Mouse (Mus musculus): ENCODE data around the gene Gbx1. TPM values are rescaled to one million over a fixed set of nuclear protein-coding genes. Genes with fewer than 3 reads are reported as not detected.

Gbx1 gene
- total RNA-seq, 2 experiments from 2014 or later: 0.09 to 0.56 TPM

DNA sequence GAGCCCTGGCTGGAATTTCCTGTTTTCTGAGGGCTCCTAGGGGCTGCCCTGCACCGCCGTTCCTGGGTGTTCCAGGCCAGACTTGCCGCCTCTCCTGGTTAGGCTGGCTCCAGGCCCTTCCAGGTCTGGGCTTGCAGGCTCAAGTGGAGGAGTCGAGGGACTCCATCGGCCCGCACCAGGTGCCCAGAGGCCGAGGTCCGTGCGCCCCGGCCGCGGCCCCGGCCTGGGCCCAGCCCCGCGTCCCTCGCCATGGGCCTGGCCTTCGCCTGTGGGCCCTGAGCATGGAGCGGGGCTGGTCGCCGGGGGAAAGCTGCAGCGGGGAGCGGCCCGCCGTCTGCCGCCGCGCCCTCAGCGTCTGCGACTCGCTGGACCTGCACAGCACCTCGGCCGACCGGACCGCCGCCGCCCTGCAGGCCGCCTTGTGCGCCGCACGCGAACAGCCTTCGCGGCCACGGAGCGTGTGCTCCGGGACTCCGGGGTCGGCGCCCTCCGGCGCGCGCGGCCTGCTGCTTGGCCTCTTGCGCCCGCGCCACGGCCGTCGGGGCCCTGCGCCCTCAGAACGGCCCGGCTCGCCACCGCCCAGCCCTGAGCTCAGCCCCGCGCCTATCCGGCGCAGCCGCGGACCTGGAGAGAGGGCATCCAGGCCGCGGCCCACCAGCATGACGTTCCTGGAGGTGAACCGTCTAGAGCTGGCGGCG, 52.8 kb downstream of the Gbx1 start:
- TF ChIP-seq CTCF (IDR thresholded peaks at IDR 0.05): no peak
- DNase-seq (ENCODE audit: extremely low spot score in 1 of 2, low spot score in 2 of 2): no peak
- intact Hi-C loops (cut with DNase I): loop anchor here (5.0 kb wide), 1 partner anchor 77 kb away; no protein-coding TSS in a partner anchor
- Histone ChIP-seq H3K27ac (0 out of 2 replicates have a peak overlapping the region, but pooled peaks have one; percentile 30), H3K4me3 (peak overlapping the region; percentile 43)

DNA sequence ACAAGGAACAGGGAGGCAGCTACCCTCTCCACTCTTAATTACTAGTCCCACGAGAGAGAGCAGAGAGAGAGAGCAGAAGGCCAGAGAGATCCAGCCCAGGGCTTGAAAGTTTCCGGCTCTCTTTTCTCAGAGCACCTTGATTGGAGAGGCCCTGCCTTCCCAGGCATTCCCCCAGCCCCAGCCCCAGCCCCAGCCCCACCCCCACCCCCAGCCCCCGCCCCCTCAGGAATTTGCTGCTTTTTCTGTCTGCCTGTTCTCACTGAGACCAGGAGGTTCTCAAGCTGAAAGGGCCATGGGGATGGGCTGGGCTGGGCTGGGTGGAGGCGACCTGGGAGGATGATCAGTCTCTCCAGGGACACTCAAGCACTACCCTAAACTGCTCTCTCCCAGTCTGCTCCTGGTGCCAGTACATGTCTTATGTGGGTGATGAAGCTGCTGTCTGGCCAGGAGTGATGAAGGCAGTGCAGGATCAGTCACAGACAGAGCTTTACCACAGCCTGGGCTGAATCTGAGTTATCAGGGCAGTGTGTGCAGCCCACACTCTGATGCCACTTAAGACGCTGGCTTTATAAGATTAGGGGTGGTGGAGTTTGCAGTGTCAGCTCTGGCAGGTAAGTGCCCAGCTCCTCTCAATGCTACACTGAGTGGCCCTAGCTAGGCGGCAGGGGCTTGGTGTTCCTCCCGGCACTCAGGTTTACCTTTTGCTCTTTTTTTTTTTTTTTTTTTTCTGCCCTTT, 54.0 kb downstream of the Gbx1 start:
- TF ChIP-seq CTCF (IDR thresholded peaks at IDR 0.05): no peak
- Histone ChIP-seq H3K4me3 (no peak overlapping the region), H3K27ac (no peak overlapping the region)
- intact Hi-C loops (cut with DNase I): loop anchor here (5.0 kb wide), 1 partner anchor 76 kb away; no protein-coding TSS in a partner anchor
- no peak for DNase-seq (ENCODE audit: extremely low spot score in 1 of 2, low spot score in 2 of 2)

DNA sequence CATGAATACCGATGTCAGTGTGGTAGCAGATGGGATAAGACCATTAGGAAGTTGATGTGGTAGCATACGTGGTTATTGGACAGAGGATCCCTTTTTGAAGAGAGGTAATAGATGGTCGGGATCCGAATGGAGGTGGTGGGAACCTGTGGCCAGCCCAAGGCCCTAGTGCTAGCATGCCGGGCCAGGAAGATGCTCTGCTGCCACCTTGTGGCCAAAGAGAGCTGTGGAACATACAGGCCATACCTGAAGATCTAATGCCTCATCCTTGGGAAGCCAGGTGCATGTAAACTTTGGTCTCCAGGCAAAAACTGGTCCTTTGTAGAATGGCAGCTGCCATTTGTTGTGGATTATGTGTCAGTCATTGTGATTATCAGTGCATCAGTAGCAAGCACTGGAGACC, 56.4 kb downstream of the Gbx1 start:
- TF ChIP-seq CTCF (IDR thresholded peaks at IDR 0.05): peak; percentile 98
- peak; percentile 68 to 78 for DNase-seq (ENCODE audit: extremely low spot score in 1 of 2, low spot score in 2 of 2)
- no peak overlapping the region for H3K27ac ChIP-seq
- no peak overlapping the region for H3K4me3 ChIP-seq
- intact Hi-C loops (cut with DNase I): loop anchor here (2.0 to 5.0 kb wide), 3 partner anchors 46 to 73 kb away; no protein-coding TSS in a partner anchor

DNA sequence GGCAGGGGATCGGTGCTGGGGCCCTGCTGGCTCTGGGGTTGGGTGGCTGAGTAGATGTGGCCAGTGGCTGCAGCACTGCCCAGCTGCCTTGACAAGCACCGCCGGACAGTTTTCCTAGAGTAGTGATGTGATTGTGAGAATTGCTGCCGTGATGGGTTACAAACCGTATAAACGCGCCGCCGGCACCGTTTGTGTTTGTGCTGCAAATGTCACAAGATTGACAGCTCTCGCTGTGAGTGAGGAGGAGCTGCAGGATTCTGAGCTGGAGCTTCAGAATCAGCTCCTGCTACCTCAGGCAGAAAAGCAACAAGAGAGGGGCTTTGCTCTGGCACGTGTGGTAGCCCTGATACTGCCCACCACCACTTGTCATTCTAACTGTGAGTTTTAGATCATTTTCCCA, 60.2 kb downstream of the Gbx1 start:
- Histone ChIP-seq H3K27ac (no peak overlapping the region), H3K4me3 (no peak overlapping the region)
- intact Hi-C loops (cut with DNase I): no loop called here
- no peak for DNase-seq (ENCODE audit: extremely low spot score in 1 of 2, low spot score in 2 of 2)
- no peak for TF ChIP-seq CTCF (IDR thresholded peaks at IDR 0.05)

DNA sequence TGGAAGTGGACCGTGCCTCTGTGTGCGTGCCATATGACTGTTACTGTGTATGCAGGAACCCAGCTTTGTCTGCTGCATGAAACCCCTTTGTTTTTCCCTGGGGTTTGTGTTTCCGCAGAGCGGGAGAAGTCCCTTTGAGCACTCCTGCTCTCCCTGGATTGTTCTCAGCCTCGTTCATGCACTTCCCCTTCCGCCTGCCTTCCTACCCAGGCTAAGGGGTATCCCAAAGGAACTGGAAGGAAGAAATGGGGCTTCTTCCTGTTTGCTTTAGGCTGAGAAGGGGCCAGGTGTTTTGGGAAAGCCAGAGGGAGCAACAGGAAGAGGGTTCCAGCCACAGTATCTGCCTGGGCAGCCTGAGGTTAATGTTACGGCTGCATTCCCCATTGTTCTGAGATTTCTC, 71.4 kb downstream of the Gbx1 start:
- H3K4me3 ChIP-seq: 0 out of 2 replicates have a peak overlapping the region, but pooled peaks have one; percentile 4
- no peak overlapping the region for H3K27ac ChIP-seq
- intact Hi-C loops (cut with DNase I): no loop called here
- TF ChIP-seq CTCF (IDR thresholded peaks at IDR 0.05): no peak
- no peak for DNase-seq (ENCODE audit: extremely low spot score in 1 of 2, low spot score in 2 of 2)

DNA sequence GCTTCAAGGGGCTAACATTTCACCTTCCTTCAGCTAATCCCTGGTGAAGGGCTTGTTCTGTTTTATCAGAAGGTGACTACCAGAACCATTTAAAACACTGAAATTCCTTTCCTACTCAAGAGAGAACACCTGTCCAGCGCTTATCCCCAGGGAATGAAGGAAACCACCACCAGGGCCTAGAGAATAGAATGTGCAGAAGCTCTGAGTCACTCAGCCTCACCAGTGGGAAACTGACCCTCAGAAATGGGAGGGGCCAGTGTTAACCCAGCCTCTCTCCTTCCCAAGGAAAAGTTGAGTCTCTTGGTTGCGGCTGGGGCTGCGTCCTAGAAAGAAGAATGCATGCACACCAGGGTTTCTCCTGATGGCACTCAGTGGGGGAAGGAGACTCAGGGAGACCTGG, 71.9 kb downstream of the Gbx1 start:
- Histone ChIP-seq H3K4me3 (0 out of 2 replicates have a peak overlapping the region, but pooled peaks have one; percentile 4), H3K27ac (no peak overlapping the region)
- DNase-seq (ENCODE audit: extremely low spot score in 1 of 2, low spot score in 2 of 2): no peak
- intact Hi-C loops (cut with DNase I): no loop called here
- no peak for TF ChIP-seq CTCF (IDR thresholded peaks at IDR 0.05)

DNA sequence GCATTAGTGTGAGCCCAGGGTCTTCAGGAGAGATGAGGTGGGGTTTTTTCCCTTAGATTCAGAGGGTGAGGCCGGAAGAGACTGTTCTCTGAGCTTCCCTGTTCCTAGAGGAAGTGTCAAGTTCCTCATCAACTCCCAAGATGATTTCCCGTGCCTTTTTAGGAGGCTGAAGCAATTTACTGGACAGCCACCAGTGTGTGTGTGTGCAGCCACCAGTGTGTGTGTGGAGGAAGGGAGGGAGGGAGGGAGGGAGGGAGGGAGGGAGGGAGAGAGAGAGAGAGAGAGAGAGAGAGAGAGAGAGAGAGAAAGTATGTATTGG, 73.1 kb downstream of the Gbx1 start:
- no peak for DNase-seq (ENCODE audit: extremely low spot score in 1 of 2, low spot score in 2 of 2)
- H3K27ac ChIP-seq: peak overlapping the region; percentile 95; the same call in 1 of the 2 replicates
- no peak for TF ChIP-seq CTCF (IDR thresholded peaks at IDR 0.05)
- H3K4me3 ChIP-seq: peak overlapping the region; percentile 81; the same call in 1 of the 2 replicates
- intact Hi-C loops (cut with DNase I): no loop called here

DNA sequence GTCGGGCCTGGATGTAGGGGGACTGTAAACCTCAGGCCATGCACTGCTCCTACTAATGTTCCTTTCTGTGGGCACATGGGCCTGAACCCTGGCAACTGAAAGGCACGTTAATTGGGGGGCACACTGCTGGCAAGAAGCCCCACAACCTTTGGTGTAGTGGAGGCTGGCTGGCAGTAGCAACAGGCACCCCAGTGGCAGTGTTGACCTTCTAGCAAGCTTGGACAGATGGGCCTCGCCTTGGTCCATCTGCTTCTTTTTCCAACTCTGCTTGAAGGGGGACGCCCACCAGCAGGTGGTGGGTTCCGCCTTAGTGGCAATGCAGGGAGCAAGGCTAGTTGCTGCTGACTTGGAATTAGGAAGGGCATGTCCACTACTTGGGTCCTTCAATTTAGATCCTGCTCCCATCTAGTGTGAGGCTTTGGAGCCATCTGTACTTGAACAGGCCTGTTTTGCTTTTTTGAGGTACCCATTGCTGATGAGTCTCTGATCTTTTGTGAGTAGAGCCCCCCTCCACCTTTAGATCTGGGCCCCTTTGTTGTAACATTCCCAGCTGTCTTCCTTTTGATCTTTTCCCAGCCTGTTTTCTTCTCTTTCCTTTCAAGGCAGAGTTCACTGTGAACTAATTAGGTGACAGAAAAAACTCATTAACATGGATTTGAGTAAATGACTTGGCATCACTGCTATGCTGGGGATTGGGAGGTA, 73.6 kb downstream of the Gbx1 start:
- peak overlapping the region; percentile 81 for H3K4me3 ChIP-seq
- intact Hi-C loops (cut with DNase I): no loop called here
- no peak for DNase-seq (ENCODE audit: extremely low spot score in 1 of 2, low spot score in 2 of 2)
- H3K27ac ChIP-seq: peak overlapping the region; percentile 95
- TF ChIP-seq CTCF (IDR thresholded peaks at IDR 0.05): no peak

Other genes starting within 250 kb of the Gbx1 start
- gene Kcnh2, start 175.6 kb downstream of the Gbx1 start, total RNA-seq (2021): 10 to 100 TPM; 28.6 to 32.8 TPM
- 1 to 10 TPM; 8.8 to 9.3 TPM for gene Nos3, start 162.4 kb downstream of the Gbx1 start, total RNA-seq (2021)
- gene Atg9b, start 135.1 kb downstream of the Gbx1 start, total RNA-seq (2021): 1 to 10 TPM; 4.0 to 4.2 TPM
- gene Abcb8, start 133.5 kb downstream of the Gbx1 start, total RNA-seq (2021): 10 to 100 TPM; 45.3 to 54.9 TPM
- gene Asic3, start 113.8 kb downstream of the Gbx1 start, total RNA-seq (2021): under 1 TPM in 1 of 2 experiments, not detected in 1; 0.36 TPM
- gene Cdk5, start 103.7 kb downstream of the Gbx1 start, total RNA-seq (2021): 100 to 1,000 TPM; 118 to 129 TPM
- 10 to 100 TPM; 31.0 to 33.8 TPM for gene Slc4a2, start 103.4 kb downstream of the Gbx1 start, total RNA-seq (2021)
- 100 to 1,000 TPM; 128 to 134 TPM for gene Fastk, start 81.9 kb downstream of the Gbx1 start, total RNA-seq (2021)
- 10 to 100 TPM; 26.1 to 28.7 TPM for gene Tmub1, start 79.3 kb downstream of the Gbx1 start, total RNA-seq (2021)
- gene Agap3, start 75.0 kb downstream of the Gbx1 start, total RNA-seq (2021): 100 to 1,000 TPM; 527 to 560 TPM
- not detected for gene Asb10, start 13.8 kb upstream of the Gbx1 start, total RNA-seq (2021)
- gene 4931409K22Rik, start 29.6 kb upstream of the Gbx1 start, total RNA-seq (2021): under 1 TPM in 1 of 2 experiments, not detected in 1; 0.14 TPM
- gene Abcf2, start 50.3 kb upstream of the Gbx1 start, total RNA-seq (2021): 10 to 100 TPM; 82.4 to 89.0 TPM
- gene Chpf2, start 59.5 kb upstream of the Gbx1 start, total RNA-seq (2021): 10 to 100 TPM; 72.6 to 78.4 TPM
- gene Smarcd3, start 97.2 kb upstream of the Gbx1 start, total RNA-seq (2021): 10 to 100 TPM; 90.4 to 97.4 TPM
- 10 to 100 TPM; 74.2 to 77.3 TPM for gene Nub1, start 158.3 kb upstream of the Gbx1 start, total RNA-seq (2021)
- under 1 TPM; 0.37 to 0.86 TPM for gene Wdr86, start 203.5 kb upstream of the Gbx1 start, total RNA-seq (2021)
- 1 to 10 TPM in 1 of 2 experiments, not detected in 1; 2.0 TPM for gene Crygn, start 230.8 kb upstream of the Gbx1 start, total RNA-seq (2021)

Data from left cerebral cortex, adult 2 months (tissue).